Mouse (Mus musculus): ENCODE results near the gene Gm9745. TPM values are rescaled to one million over a fixed set of nuclear protein-coding genes. Genes with fewer than 3 reads are reported as not detected.
"Not testable (repeated sequence)": the region's sequence is repeated elsewhere in the genome, so short reads cannot be mapped to it uniquely, and the experiment has no call there.

Gene Gm9745
- not detected for total RNA-seq (2021)
- long read RNA-seq, experiment 1, result 0 reads
- long read RNA-seq, experiment 2, result 0 reads

DNA sequence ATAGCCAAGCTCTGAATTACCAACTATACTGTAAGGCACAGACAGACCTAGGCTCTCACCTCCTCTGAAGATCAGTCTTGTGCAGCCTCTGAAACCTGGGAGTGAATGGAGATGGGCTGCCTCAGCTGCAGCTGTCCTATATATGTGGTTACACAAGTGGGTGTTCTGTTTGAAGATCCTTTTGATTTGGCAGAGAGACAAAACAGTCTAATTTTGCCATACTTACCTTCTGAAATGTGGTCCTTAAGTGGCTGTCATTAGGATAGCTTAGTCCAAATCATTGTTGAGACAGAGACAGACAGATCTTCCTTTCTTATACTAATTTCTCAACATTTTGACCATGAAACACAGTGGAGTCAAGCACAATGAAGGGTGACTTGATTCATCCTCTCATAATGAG lies at the start of gene Gm9745:
Gm9745 (minus strand) TSS at position 101 of the 400 bp plus-strand sequence.
- DNase-seq, result not testable (repeated sequence)

DNA sequence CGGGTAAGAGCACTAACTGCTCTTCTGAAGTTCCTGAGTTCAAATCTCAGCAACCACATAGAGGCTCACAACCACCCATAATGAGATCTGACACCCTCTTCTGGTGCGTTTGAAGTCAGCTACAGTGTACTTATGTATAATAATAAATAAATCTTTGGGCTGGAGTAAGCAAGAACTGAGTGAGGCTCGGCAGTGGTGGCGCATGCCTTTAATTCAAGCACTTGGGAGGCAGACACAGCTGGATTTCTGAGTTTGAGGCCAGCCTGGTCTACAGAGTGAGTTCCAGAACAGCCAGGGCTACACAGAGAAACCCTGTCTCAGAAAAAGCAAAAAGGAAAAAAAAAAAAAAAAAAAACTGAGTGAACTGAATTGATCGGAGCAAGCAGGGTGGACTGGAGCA lies 49.2 kb upstream of the Gm9745 start:
- DNase-seq, result not testable (repeated sequence)

DNA sequence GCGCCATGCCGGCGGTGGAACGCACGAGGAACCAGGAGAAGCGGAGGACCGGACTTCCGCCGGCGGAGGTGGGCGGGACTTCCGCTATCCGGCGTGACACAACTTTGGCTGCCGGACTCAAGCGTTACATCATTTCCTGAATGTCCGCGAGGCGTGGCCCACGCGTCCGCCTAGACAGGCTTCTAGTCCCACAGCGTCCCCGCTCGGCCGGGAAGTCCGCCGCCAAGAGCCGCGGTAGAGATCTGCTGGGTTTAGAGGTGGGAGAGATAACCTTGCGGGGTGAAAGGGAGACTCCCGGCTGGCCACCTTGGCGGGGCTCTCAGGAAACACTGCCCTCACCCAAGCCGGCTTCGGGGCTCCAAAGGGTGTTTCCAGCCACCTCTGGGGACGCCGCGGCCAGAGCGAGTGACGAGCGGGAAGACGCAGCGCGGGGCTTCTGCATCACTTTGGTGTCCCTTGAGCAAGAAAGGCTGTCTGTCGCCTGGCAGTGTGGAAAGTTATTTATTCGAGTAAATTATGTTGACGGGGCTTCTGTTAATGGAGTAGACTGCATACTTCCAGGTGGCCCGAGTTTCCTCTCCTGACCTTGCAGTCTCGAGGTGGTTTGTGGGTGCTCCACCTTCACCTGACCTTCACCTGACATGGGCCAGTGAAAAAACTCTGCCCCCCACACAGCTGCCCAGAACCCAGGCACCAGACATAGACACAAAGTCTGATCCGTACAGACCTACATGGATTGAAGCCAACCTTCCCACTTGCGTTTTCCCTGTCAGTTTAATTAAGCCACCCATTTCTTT lies 48.2 kb upstream of the Gm9745 start, which contains the start of gene Gtpbp4:
Gtpbp4 (minus strand) TSS at position 94 of the 797 bp plus-strand sequence.
- peak; percentile 97 for DNase-seq

DNA sequence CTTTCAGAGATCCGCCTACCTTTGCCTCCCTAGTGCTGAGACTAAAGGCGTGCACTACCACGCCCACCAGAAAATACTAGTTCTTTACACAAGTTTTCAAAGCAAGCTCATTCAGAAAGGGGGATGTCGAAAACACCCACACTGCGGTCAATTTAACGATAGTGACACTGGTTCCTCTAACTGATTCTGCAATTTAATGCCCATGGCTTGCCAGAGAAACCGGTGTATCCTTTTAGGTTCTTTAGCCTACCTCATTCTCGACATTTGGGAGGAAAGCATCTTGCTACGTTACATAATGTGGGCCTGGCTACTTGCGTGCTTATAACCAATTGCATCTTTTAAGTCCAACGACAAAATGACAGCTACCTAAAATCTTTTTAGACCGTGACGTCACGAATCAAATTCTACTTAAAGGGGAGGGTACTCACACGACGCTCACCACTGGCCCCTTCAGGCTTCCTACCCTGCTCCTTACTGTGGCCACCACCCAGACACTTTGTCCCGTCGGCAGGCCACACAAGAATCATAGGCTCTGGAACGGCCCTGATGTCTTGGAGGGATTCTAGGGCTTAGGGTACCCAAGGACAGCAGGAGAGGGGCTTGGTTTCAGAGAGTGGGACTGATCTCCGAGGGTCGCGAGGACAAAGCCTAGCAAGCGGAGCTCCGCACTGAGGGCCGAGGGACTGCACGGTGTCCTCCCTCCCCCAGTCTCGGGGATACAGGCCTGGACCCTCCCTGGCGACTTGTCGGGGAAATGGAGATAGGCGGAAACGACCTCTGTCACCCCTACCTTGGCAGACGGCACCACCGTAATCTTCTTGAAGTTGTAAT lies 47.3 kb upstream of the Gm9745 start:
- DNase-seq, result no peak

DNA sequence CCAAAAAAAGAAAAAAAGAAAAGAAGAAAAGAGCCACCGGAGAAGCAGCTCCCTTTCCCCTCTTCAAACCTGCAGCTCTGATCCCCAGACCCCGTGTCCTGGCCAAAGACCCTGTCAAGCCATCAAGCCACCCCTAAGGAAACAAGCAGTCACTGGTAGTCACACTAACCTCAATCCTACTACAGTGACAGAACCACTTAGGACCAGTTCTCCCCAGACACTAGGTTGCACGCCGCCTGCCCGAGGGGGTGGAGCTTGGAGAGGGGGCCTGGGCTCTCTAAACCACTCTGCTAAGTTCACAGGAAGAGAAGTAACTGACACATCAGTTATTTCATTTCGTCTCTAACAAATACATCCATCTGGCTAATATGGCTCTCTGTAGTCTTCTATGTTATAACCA lies 44.2 kb upstream of the Gm9745 start:
- DNase-seq, result no peak

DNA sequence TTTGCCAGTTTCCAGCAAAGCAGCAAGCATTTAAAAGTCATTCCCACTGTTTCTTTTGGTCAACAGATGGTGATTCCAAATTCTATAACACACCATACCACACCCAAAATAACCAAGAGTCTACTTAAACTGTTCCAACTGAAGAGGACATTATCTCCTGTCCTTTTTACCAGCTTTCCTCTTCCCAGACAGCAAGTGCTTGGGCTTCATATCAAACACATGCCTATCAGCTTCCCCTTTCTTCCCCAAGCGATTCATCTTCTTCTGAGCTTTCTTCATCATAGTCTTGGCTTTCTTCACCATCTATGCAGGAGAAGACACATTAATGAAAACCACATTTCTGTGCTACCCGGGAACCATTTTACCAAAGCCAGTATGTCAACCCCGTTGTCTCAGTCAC lies 24.9 kb upstream of the Gm9745 start:
- DNase-seq, result no peak

DNA sequence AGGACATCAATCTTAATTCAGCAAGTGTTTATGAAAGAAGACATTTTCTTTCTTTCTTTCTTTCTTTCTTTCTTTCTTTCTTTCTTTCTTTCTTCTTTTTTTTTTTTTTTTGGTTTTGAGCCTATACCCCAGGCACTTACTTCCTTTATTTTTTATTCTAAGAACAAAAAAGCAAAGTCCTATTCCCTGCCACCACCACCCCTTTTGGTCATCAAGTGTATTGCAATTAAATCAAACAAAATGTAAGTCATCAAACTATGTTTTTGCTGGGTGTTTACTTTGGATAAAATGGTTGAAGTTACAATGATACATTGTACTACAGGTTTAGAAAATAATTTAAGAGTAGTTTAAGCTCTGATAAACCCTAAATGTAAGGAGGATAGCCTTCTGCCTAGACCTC lies 24.3 kb upstream of the Gm9745 start:
- DNase-seq, result no peak

DNA sequence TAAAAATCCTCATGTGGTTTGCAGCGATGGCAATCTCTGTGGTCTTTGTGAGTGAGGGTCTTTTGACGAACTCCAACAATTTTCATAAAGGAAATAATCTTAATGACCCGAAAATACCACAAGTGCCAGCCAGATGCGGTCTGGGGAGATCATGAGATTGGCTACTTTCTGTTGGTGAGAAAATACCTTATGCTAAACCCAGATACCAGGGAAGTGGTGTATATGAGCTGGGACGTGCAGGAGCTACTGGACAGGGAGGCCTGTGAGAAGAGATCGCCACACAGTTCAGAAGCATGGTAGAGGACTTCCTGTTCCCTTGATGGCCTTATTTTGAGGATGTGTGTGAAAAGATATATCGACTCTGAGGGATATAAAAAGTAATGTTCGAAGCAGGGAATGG lies 19.7 kb upstream of the Gm9745 start:
- no peak for DNase-seq

DNA sequence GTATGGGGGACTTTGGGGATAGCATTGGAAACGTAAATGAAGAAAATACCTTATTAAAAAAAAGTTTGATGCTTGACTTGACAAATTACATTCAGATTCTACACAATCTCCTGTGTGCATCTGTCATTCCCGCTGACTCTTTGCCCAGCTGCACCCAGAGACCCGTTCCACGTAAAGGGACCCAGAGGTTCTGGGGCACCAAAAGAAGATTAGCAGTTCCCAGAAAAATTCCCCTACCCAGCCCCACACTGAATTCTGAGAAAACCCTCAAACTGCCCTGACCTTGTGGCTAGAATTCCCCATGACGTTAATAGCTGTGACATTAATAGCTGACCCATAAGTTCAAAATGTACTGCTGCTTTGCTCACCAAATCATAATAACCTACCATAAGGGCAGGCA lies 17.2 kb upstream of the Gm9745 start:
- DNase-seq, result no peak

DNA sequence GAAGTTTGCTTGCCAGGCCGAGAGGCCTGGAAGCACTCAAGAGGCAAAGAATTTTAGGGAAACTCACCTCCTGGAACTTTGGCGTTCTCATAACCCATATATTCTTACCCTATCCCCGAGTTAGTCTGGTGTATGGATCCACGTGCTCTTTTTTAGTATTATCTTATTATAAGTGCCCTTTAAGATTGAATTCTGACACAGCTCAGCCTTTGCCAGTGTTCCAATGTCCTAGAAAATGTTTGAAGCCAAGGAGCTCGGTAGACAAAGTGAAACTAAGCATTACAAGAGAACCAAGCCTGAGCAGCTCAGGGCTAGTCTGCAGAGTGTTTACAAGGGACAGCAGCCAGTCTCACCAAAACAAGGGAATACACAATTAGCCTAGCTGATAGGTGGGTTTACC lies 14.2 kb upstream of the Gm9745 start:
- DNase-seq, result peak; percentile 9

DNA sequence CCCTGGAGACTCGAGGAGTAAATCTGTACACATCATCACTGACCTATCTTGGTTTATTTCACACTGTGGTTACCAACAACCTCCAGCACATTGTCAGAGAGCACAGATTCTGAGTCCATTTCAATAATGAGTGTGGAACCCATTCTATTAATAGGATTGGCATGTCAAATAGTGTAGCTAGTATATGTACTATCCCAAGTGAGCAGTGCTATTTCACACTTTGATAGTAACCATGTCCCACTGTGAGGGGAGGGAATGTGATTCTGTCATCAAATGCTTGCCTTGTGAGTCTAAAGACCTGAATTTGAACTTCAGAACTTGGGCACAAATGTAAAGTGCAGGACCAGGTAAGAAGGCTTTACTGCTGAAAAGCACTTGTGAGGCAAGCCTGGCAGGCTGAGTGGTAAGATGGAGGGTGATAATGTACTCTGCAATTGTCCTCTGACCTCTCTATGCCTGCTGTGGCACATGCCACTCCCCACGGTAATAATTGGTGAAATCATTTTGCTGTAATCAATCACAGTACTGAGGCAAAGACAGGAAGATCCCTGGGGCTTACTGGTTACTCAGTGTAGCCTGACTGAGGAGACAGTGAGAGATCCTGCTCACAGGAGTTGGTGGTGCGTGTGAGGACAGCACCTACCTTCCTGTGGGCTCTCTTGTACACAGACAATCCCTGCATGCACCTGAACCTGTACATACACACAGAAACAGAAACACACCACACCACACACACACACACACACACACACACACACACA lies 13.3 kb upstream of the Gm9745 start:
- not testable (repeated sequence) for DNase-seq

DNA sequence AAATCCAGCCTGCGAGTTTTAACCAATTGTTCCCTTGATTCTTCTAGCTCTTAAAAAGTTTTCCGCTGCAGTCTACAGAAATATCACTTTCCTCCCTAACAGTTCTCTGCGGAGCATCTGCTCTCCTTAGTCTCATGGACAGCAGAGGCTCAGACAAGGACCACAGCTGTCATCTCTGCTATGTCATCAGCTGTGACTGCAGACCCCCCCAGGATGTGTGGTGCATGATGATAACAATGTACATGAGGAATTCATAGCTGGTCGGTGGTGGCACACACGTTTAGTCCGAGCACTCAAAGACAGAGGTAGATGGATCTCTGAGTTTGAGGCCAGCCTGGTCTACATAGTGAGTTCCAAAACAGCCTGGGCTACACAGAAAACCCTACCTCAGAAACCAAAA lies 11.5 kb upstream of the Gm9745 start:
- not testable (repeated sequence) for DNase-seq

DNA sequence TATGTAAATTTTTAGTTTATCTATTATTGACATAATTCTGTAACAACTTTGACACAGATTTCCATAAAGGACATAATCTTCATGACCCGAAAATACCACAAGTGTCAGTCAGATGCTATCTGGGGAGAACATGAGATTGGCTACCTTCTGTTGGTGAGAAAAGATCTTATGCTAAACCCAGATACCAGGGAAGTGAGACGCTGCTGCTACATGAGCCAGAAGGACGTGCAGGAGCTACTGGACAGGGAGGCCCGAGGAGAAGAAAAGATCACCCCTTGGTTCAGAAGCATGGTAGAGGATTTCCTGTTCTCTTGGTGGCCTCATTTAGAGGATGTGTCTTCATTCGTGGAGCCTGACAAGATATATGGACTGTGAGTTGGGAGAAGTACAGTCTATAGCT lies 11.0 kb upstream of the Gm9745 start:
- not testable (repeated sequence) for DNase-seq

DNA sequence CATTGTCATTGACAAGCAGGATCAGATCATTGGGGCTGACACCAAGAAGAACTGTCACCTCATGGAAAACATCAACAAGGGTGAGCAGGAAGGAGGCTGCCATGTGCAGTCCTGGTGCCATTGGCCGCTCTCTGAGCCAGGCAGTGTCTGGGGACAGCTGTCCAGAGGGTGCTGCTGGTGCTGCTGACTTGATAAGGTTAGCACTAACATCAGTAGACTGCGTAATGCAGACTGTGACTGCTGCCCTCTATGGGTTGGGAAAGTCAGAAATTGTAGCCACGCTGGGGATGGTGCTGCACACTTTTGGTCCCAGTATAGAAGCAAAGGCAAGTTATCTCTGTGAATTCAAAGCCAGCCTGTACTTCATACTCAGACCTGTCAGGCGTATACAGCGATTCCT lies 8.8 kb upstream of the Gm9745 start:
- DNase-seq, result not testable (repeated sequence)

DNA sequence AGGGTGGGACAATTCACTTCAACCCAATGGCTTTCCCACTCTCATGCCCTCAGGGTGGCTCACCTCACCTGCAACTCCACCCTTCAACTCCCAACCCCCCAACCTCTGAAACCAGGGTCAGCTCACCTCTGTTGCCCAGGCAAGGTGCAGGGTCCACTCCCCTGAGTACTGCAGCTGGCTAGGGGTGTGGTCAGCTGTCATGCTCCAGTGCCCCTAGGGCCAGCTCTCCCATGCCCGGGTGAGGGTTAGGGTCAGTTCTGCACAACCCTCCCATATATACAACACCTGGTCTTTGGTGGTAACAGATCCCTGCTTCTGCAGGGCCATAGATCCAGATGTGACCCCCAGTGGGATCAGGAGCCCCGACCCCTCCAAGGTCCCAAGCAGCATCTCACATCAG lies 7.1 kb upstream of the Gm9745 start:
- DNase-seq, result not testable (repeated sequence)

DNA sequence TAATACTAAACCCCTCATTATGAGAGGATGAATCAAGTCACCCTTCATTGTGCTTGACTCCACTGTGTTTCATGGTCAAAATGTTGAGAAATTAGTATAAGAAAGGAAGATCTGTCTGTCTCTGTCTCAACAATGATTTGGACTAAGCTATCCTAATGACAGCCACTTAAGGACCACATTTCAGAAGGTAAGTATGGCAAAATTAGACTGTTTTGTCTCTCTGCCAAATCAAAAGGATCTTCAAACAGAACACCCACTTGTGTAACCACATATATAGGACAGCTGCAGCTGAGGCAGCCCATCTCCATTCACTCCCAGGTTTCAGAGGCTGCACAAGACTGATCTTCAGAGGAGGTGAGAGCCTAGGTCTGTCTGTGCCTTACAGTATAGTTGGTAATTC lies 4.5 kb upstream of the Gm9745 start, which contains the start of gene Idi2:
Idi2 (plus strand) TSS at position 301 of the 400 bp plus-strand sequence.
- not testable (repeated sequence) for DNase-seq

DNA sequence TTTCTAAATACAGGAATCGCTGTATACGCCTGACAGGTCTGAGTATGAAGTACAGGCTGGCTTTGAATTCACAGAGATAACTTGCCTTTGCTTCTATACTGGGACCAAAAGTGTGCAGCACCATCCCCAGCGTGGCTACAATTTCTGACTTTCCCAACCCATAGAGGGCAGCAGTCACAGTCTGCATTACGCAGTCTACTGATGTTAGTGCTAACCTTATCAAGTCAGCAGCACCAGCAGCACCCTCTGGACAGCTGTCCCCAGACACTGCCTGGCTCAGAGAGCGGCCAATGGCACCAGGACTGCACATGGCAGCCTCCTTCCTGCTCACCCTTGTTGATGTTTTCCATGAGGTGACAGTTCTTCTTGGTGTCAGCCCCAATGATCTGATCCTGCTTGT lies 4.2 kb downstream of the Gm9745 start:
- DNase-seq, result not testable (repeated sequence)

DNA sequence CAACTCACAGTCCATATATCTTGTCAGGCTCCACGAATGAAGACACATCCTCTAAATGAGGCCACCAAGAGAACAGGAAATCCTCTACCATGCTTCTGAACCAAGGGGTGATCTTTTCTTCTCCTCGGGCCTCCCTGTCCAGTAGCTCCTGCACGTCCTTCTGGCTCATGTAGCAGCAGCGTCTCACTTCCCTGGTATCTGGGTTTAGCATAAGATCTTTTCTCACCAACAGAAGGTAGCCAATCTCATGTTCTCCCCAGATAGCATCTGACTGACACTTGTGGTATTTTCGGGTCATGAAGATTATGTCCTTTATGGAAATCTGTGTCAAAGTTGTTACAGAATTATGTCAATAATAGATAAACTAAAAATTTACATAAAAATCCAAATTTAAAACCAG lies 6.3 kb downstream of the Gm9745 start:
- DNase-seq, result not testable (repeated sequence)

DNA sequence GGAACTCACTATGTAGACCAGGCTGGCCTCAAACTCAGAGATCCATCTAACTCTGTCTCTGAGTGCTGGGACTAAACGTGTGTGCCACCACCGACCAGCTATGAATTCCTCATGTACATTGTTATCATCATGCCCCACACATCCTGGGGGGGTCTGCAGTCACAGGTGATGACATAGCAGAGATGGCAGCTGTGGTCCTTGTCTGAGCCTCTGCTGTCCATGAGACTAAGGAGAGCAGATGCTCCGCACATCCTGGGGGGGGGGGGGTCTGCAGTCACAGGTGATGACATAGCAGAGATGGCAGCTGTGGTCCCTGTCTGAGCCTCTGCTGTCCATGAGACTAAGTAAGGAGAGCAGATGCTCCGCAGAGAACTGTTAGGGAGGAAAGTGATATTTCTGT lies 6.9 kb downstream of the Gm9745 start:
- DNase-seq, result not testable (repeated sequence)

DNA sequence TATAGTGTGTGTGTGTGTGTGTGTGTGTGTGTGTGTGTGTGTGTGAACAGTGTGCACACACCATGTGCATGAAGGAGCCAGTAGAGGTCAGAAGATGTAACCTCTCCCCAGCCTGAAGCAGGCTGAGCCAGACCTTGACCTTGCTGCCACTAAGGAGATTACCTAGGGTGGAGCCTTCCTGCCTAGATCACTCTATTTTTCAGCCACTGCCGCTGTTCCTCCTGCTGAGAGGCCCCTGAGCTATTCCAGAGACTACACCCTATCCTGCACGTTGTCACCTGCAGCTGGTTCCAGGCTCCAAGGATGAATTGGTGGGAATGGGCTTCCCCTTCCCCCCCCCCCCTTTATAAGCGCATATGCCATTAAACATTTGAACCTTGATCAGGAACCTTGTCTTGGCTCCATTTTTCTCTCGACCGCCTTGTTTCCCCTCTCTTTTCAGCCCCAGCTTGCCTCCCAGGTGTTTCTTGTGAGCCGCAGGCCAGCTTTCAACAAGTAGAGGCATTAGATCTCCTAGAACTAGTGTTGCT lies 10.4 kb downstream of the Gm9745 start:
- not testable (repeated sequence) for DNase-seq

DNA sequence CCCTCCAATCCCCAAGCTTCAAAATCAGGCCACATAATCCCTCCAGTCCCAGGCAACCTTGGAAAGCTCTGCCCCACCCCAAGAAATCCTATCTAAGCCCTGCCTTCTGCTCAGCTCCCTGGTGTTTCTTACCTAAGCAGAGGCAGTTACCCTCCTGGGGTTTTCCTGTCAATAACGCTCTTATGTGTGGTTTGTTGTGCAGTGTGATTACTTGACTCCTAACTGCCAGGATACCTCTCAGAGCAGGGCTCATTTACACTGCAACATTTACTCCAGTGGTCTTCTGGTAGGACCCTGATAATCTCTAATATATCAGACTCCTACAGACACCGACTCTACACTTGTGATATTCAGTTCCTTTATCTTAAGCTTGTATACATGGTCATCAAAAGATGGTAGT lies 14.5 kb downstream of the Gm9745 start:
- DNase-seq, result no peak

DNA sequence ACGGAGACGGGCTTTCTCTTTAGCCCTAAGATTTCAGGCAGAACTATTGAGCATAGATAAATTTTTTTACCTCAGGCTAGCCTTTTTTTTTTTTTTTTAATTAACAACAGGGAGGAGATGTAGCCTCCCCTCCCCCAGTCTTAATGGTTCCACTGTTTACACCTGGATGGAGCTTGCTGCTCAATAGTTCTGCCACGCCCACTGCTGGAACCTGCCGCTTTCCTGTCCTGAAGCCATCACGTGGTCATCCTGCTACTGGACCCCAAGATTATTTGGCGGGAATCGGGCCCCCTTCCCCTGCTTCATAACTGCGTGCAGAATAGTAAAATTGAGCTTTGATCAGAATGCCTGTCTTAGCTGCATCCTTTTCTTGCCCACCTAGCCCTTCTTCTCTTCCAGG lies 34.1 kb downstream of the Gm9745 start:
- DNase-seq, result not testable (repeated sequence)

All from adrenal gland, postnatal 10 days (tissue).